Mouse (Mus musculus): Measurements from ENCODE around the gene S100a4. TPM values are rescaled to one million over a fixed set of nuclear protein-coding genes. Genes with fewer than 3 reads are reported as not detected.

S100a4 gene
- polyA plus RNA-seq (2014; fragmentation: Illumina TruSeq; extraction: RNeasy Lipid Tissue Mini Kit (QIAGEN cat#74804); ENCODE audit: low read depth, low replicate concordance): 31.3 TPM

GRCm38 (mm10) chr3:90603623-90604022 is at the start of gene S100a4:
S100a4 (plus strand) TSS chr3:90603771.

GRCm38 (mm10) chr3:90560008-90560628 is 43.5 kb upstream of the S100a4 start, which contains the start of gene S100a3:
S100a3 (plus strand) TSS chr3:90560578.

GRCm38 (mm10) chr3:90589947-90590346 is 13.6 kb upstream of the S100a4 start, which contains the start of gene S100a2:
S100a2 (plus strand) TSS chr3:90590247.

GRCm38 (mm10) chr3:90601486-90602110 is 2.0 kb upstream of the S100a4 start, which contains the start of gene Gm42674:
Gm42674 (plus strand) TSS chr3:90601904.

GRCm38 (mm10) chr3:90608223-90608622 is 4.7 kb downstream of the S100a4 start, which contains the start of gene S100a5:
S100a5 (plus strand) TSS chr3:90608523.

GRCm38 (mm10) chr3:90612728-90613291 is 9.2 kb downstream of the S100a4 start, which contains the start of gene S100a6:
S100a6 (plus strand) TSS chr3:90612882.

GRCm38 (mm10) chr3:90653717-90654116 is 50.1 kb downstream of the S100a4 start, which contains the start of gene S100a7a:
S100a7a (plus strand) TSS chr3:90654017.

Other genes starting within 250 kb of the S100a4 start
- 1.0 TPM for gene Slc27a3, start 213.8 kb upstream of the S100a4 start, polyA plus RNA-seq (2014; fragmentation: Illumina TruSeq; extraction: RNeasy Lipid Tissue Mini Kit (QIAGEN cat#74804); ENCODE audit: low read depth, low replicate concordance)
- 23.4 TPM for gene Ints3, start 170.1 kb upstream of the S100a4 start, polyA plus RNA-seq (2014; fragmentation: Illumina TruSeq; extraction: RNeasy Lipid Tissue Mini Kit (QIAGEN cat#74804); ENCODE audit: low read depth, low replicate concordance)
- 20.8 TPM for gene Npr1, start 137.9 kb upstream of the S100a4 start, polyA plus RNA-seq (2014; fragmentation: Illumina TruSeq; extraction: RNeasy Lipid Tissue Mini Kit (QIAGEN cat#74804); ENCODE audit: low read depth, low replicate concordance)
- gene Ilf2, start 127.6 kb upstream of the S100a4 start, polyA plus RNA-seq (2014; fragmentation: Illumina TruSeq; extraction: RNeasy Lipid Tissue Mini Kit (QIAGEN cat#74804); ENCODE audit: low read depth, low replicate concordance): 34.3 TPM
- gene Snapin, start 112.7 kb upstream of the S100a4 start, polyA plus RNA-seq (2014; fragmentation: Illumina TruSeq; extraction: RNeasy Lipid Tissue Mini Kit (QIAGEN cat#74804); ENCODE audit: low read depth, low replicate concordance): 79.2 TPM
- gene Chtop, start 94.3 kb upstream of the S100a4 start, polyA plus RNA-seq (2014; fragmentation: Illumina TruSeq; extraction: RNeasy Lipid Tissue Mini Kit (QIAGEN cat#74804); ENCODE audit: low read depth, low replicate concordance): 80.9 TPM
- gene S100a1, start 89.4 kb upstream of the S100a4 start, polyA plus RNA-seq (2014; fragmentation: Illumina TruSeq; extraction: RNeasy Lipid Tissue Mini Kit (QIAGEN cat#74804); ENCODE audit: low read depth, low replicate concordance): 1,552 TPM
- gene S100a13, start 89.3 kb upstream of the S100a4 start, polyA plus RNA-seq (2014; fragmentation: Illumina TruSeq; extraction: RNeasy Lipid Tissue Mini Kit (QIAGEN cat#74804); ENCODE audit: low read depth, low replicate concordance): 64.2 TPM
- gene S100a14, start 76.9 kb upstream of the S100a4 start, polyA plus RNA-seq (2014; fragmentation: Illumina TruSeq; extraction: RNeasy Lipid Tissue Mini Kit (QIAGEN cat#74804); ENCODE audit: low read depth, low replicate concordance): not detected
- gene S100a16, start 66.5 kb upstream of the S100a4 start, polyA plus RNA-seq (2014; fragmentation: Illumina TruSeq; extraction: RNeasy Lipid Tissue Mini Kit (QIAGEN cat#74804); ENCODE audit: low read depth, low replicate concordance): 78.9 TPM
- gene S100a3, start 43.2 kb upstream of the S100a4 start, polyA plus RNA-seq (2014; fragmentation: Illumina TruSeq; extraction: RNeasy Lipid Tissue Mini Kit (QIAGEN cat#74804); ENCODE audit: low read depth, low replicate concordance): not detected
- not detected for gene S100a2, start 13.5 kb upstream of the S100a4 start, polyA plus RNA-seq (2014; fragmentation: Illumina TruSeq; extraction: RNeasy Lipid Tissue Mini Kit (QIAGEN cat#74804); ENCODE audit: low read depth, low replicate concordance)
- gene Gm42674, start 1.9 kb upstream of the S100a4 start, polyA plus RNA-seq (2014; fragmentation: Illumina TruSeq; extraction: RNeasy Lipid Tissue Mini Kit (QIAGEN cat#74804); ENCODE audit: low read depth, low replicate concordance): not detected
- not detected for gene S100a5, start 4.8 kb downstream of the S100a4 start, polyA plus RNA-seq (2014; fragmentation: Illumina TruSeq; extraction: RNeasy Lipid Tissue Mini Kit (QIAGEN cat#74804); ENCODE audit: low read depth, low replicate concordance)
- gene S100a6, start 9.1 kb downstream of the S100a4 start, polyA plus RNA-seq (2014; fragmentation: Illumina TruSeq; extraction: RNeasy Lipid Tissue Mini Kit (QIAGEN cat#74804); ENCODE audit: low read depth, low replicate concordance): 111 TPM
- gene S100a7a, start 50.2 kb downstream of the S100a4 start, polyA plus RNA-seq (2014; fragmentation: Illumina TruSeq; extraction: RNeasy Lipid Tissue Mini Kit (QIAGEN cat#74804); ENCODE audit: low read depth, low replicate concordance): 0.97 TPM
- not detected for gene S100a8, start 65.2 kb downstream of the S100a4 start, polyA plus RNA-seq (2014; fragmentation: Illumina TruSeq; extraction: RNeasy Lipid Tissue Mini Kit (QIAGEN cat#74804); ENCODE audit: low read depth, low replicate concordance)
- 2.0 TPM for gene S100a9, start 92.0 kb downstream of the S100a4 start, polyA plus RNA-seq (2014; fragmentation: Illumina TruSeq; extraction: RNeasy Lipid Tissue Mini Kit (QIAGEN cat#74804); ENCODE audit: low read depth, low replicate concordance)
- gene Pglyrp4, start 123.1 kb downstream of the S100a4 start, polyA plus RNA-seq (2014; fragmentation: Illumina TruSeq; extraction: RNeasy Lipid Tissue Mini Kit (QIAGEN cat#74804); ENCODE audit: low read depth, low replicate concordance): not detected
- gene Gm5849, start 174.1 kb downstream of the S100a4 start, polyA plus RNA-seq (2014; fragmentation: Illumina TruSeq; extraction: RNeasy Lipid Tissue Mini Kit (QIAGEN cat#74804); ENCODE audit: low read depth, low replicate concordance): not detected

Measured in heart, adult 10 weeks (tissue).